Mouse (Mus musculus): ENCODE measurements around the gene Mgst2.
A peak's percentile ranks its signal among the peaks of the same experiment; 100 is the strongest.

The Mgst2 gene

GRCm38 (mm10) chr3:51660060-51660459 is at the start of gene Mgst2:
Mgst2 (plus strand) TSS chr3:51660360.
- no peak for DNase-seq (ENCODE audit: extremely low spot score, low read depth, low spot score)

GRCm38 (mm10) chr3:51611972-51612371 is 48.2 kb upstream of the Mgst2 start:
- peak; percentile 6 for DNase-seq (ENCODE audit: extremely low spot score, low read depth, low spot score)

DNA sequence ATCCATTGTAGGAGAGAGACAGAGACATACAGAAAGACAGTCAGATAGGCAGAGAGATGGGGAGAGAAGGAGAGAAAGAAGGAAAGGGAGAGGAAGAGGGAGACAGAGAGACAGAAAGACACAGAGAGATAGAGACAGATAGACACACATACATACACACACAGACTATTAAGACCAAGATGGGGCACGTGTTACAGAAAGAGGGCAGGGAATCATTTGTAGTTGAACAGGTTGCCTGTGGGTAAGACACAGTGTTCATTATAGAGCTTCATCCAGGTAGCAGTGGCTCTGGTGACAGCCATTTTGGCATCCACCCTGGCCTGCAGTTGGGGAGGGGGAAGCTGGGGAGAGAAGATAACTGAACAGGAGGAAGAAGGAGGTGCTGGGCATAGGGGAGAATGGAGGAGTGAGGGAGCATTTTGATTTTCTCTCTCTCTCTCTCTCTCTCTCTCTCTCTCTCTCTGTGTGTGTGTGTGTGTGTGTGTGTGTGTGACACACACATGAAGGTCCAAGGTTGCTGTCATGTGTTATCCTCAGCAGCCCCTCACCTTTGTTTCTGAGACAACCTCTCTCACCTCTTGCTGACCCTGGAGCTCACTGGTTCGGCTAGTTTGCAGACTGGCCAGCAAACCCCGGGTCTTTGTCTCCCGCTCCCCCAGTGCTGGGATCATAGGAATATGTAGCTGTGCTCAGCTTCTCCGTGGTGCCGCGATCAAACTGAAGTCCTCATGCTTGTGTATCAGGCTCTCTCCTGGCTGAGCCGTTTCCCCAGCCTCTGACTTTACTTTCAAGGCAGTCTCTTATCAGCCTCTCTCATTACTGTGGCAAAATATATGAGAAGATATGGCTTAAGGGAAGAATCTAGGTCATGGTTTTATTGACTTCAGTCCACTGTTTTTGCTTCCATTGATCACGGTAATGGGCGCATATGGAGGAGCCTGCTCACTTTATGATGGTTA is 47.5 kb upstream of the Mgst2 start:
- DNase-seq (ENCODE audit: extremely low spot score, low read depth, low spot score), result no peak

DNA sequence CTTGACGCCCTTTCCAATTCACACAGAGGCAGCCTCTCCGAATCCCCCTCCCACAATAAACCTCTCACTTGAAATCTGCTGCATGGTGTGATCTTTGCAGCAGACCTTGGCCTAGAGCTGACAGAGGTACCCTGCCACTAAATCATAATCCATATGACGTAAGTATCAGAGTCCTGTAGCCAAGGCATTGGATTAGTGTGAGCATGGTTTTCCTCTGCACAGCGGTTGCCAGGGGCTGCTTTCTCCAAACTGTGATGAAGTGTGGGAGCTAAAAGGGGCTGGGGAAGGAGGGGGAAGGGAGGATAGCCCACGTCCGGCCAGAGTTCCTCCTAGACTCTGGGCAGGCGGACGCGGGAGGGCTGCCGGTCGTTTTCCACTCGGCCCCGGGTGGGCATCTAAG is 45.9 kb upstream of the Mgst2 start:
- DNase-seq (ENCODE audit: extremely low spot score, low read depth, low spot score), result no peak

DNA sequence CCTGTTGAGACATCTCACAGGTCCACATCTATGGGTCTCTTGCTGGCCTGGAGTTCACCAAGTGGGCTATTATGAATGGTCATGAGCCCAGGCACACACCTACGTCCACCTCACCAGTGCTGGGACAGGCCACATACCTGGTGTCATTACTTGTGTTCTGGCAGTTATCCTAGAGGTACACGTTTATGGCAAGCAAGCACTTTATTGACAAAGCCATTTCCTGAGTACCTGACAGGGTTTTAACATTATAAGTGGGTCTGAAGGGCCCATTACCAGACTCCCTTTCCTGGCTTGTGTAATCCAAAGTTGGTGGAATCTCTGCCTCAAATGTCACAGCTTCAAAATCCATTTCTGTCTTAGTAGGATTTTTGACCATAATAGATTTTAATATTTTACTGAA is 36.2 kb upstream of the Mgst2 start:
- DNase-seq (ENCODE audit: extremely low spot score, low read depth, low spot score), result no peak

DNA sequence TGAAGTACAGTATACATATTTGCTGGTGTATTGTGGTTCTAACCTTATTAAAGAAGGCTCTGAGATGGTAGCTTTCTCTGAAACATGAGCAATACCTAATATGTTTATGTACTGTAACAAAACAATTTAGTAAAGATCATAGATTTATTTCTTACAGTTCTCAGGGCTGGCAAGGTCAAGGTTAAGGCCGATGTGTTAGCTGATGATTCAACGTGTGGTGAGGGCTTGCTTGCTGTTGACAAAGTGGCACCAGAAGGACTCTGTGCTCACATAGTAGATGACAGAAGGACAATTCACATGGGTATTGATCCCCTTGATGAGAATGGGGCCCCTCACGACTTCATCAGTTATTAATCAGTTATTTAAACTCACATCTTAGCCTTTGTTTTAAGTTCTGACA is 32.4 kb upstream of the Mgst2 start:
- DNase-seq (ENCODE audit: extremely low spot score, low read depth, low spot score), result no peak

DNA sequence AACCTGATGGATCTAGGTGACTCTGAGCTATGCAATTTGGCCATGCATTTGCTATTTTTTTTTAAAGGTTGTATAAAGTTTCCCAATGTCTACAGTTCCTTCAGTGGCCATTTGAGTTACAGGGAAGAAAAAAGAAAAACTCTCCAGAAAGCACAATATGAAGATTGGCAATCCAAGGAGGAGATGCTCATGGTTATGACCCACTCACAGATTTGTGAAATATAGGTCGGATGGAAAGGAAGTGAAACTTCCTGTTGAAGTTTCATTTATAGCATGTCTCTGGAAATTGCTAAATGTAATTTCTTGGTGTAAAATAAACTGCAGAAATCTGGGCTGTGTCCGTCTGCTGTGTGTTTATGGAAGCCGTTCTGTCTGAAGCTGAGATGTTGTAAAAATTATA is 31.2 kb upstream of the Mgst2 start:
- DNase-seq (ENCODE audit: extremely low spot score, low read depth, low spot score), result no peak

GRCm38 (mm10) chr3:51630746-51631145 is 29.4 kb upstream of the Mgst2 start:
- DNase-seq (ENCODE audit: extremely low spot score, low read depth, low spot score), result no peak

DNA sequence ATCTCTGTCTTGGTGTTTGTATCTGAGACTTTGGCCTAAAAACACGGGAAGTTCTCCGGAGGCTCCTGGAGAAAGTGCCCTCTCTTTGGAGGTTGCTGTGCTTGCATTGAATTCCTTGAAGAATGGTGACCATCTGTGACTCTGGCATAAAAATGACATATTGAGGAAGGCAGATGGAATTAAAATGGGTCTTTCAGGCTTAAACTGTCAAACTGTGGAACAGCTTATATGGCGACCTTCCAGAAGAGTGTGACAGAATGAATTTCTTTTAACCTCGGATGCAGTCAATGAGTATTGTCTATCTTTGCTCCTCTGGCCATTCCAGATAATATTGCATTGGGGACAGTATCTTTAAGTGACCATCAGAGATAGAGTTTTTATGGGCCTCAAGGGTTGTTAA is 28.2 kb upstream of the Mgst2 start:
- DNase-seq (ENCODE audit: extremely low spot score, low read depth, low spot score), result no peak

GRCm38 (mm10) chr3:51634451-51634850 is 25.7 kb upstream of the Mgst2 start:
- no peak for DNase-seq (ENCODE audit: extremely low spot score, low read depth, low spot score)

DNA sequence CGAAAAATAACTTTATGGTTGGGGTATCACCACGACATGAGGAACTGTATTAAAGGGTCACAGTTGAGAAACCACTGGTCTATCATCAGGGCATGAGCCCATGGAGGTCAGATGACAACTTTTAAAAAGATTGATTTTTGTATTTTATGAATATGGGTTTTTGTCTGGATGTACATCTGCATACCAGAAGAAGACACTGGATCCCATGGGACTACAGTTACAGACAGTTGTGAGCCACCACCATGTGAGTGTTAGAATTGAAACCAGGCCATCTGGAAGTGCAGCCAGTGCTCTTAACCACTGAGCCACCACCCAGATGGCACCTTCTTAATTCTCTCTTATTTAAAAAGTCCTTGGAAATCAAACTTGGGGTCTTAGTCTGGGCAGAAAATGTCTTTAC is 24.2 kb upstream of the Mgst2 start:
- DNase-seq (ENCODE audit: extremely low spot score, low read depth, low spot score), result no peak

DNA sequence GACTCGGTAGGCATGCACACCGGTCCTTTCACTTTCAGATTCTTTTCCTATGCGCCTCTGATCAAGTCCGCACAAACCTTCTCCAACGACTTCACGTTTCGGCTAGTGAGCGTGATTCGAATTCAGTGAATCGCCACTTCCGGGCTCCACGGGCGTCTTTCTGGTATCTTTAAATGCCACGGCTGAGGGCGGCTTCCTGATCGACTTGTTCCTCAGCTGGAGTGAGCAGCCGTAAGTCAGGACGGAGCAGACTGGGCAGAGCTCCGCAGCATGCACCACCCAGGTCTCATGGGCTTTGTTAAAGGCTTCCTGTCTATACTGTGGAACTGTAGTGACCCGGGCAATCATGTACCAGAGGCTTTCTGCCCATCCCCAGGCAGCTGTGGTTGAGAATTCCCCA is 23.5 kb upstream of the Mgst2 start:
- no peak for DNase-seq (ENCODE audit: extremely low spot score, low read depth, low spot score)

DNA sequence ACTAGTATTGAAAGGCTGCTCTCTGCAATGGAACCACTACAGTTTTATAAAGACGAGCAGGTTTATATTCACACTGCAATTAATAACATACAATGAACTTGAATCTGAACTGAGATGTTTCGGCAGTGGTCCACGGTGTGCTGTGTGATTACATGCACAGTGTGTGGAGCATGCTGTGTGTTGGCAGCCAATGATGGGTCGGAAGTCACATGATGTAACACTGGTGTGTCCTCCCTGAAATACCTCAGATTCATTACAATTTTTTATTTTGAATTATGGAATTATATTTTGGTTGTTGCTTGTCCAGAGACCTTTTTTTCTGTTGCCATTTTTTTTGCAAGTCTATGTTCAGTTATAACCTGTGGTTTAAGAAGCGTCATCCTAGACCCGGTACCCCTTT is 22.8 kb upstream of the Mgst2 start:
- no peak for DNase-seq (ENCODE audit: extremely low spot score, low read depth, low spot score)

DNA sequence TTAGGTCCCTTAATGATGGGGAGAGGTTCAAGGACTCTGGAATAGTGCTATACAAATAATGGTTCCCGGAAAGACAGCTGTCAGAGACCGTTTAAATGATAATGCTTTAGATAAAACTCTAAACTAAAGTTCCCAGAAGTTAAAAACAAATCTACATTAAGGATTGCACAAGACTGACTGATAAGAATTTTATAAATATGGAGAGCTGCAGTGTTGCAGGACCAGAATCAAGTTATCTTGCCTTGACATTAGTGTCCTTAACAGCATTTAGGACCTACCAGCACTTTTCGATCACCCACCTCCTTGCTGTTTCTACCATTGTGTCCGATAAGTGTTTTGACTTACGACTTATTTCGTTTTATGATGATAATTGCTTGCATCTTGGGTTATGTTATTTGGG is 21.9 kb upstream of the Mgst2 start:
- DNase-seq (ENCODE audit: extremely low spot score, low read depth, low spot score), result no peak

DNA sequence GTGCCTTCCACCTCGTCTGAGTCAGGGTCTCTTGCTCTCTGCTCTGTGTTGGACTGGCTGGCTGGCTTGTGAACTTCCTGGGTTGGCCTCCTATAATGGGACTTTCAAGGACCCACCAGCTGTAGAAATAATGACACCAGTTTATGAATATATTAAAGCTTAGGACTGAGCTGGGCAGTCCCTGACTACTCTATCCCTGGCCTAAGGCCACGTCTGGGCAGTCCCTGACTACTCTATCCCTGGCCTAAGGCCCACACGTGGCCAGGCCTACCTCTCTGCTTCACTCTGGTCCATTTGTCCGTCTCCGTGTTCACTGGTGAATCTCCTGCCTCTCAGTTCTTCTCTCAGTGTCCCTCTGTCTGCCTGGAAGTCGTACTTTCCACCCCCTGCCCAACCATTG is 14.7 kb upstream of the Mgst2 start:
- DNase-seq (ENCODE audit: extremely low spot score, low read depth, low spot score), result no peak

DNA sequence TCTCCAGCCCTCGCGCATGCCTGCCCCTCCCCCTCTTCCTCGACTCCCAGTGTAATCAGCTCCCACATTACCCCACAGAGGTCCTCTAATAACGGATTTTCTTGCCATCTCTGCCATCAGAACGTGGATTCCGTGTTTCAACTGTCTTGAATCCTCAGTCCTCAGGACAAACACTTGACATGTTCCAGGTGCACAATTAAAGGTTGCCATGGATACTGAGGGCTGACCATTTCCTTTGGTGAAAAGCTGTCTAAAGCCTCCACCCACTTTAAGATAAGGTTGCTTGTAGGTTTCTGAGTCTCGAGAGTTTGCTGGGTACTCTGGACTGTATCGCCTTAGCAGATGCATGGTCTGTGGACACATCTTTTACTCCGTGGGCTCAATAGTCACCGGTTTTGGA is 13.9 kb upstream of the Mgst2 start:
- no peak for DNase-seq (ENCODE audit: extremely low spot score, low read depth, low spot score)

GRCm38 (mm10) chr3:51647356-51647755 is 12.8 kb upstream of the Mgst2 start:
- DNase-seq (ENCODE audit: extremely low spot score, low read depth, low spot score), result no peak

GRCm38 (mm10) chr3:51648037-51648664 is 12.0 kb upstream of the Mgst2 start:
- no peak for DNase-seq (ENCODE audit: extremely low spot score, low read depth, low spot score)

DNA sequence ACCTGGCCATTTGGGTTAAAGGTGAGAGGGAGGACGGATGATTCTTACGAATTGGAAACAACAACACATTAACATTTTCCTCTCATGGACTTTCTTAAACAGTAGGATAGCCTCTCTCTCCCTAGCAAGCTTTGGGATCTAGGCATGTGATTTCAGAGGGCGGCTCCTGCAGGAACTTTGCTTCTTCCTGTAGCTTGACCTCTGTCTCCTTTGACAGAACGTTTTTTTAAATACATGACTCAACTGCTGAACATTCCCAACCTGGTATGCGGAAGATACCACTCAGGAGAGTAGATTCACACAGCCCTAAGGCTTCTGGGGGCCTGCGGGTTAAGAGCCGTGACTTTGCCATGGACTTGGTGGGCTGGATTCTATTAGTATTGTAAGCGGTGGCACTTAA is 10.7 kb upstream of the Mgst2 start:
- no peak for DNase-seq (ENCODE audit: extremely low spot score, low read depth, low spot score)

DNA sequence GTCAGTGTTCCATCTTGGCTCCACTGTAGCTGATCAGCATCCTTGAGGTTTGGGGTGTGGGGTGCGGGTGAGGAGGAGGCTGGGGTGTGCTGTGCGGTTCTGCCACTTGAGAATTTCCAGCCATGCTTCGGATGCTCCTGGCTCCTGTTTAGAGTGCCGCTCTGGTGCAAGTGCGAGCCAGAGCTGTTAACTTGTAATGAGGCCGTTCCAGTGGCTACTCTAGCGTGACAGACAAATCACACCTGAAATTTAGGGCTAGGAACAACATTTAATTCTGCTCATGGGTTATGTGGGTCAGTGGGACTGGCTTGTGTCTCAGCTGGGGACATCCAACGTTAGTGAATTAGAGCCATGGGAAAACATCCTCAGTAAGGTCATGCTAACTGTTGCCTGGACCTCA is 10.2 kb upstream of the Mgst2 start:
- DNase-seq (ENCODE audit: extremely low spot score, low read depth, low spot score), result no peak

- DNase-seq (ENCODE audit: extremely low spot score, low read depth, low spot score), result no peak
These were observed 9.0 kb upstream of the Mgst2 start for GRCm38 (mm10) chr3:51651149-51651548.

- DNase-seq (ENCODE audit: extremely low spot score, low read depth, low spot score), result peak; percentile 87
These were observed 7.9 kb upstream of the Mgst2 start for GRCm38 (mm10) chr3:51652292-51652691.

Measured in hindlimb bud, embryonic 11.5 days (tissue).